Comparison of ENCODE assay signal across 24 mouse cellular contexts in genomic region chr17:83375848-83376247, GRCm38 (mm10).
"Had no signal": no experiment of that assay in that cellular context is flagged by ENCODE, and none has a peak within 500 bp of the region (broad histone marks: within the 10 kb centered on the region; RNA-seq: fewer than 3 reads in every experiment).

No protein-coding gene starts in this region.

- H3K27me3 ChIP-seq: heart, embryonic 13.5 days; heart, embryonic 15.5 days; hindbrain, embryonic 13.5 days; hindbrain, embryonic 15.5 days; limb, embryonic 13.5 days; liver, embryonic 13.5 days; liver, embryonic 15.5 days had no signal

- H3K27ac ChIP-seq: heart, adult 2 months; heart, embryonic 13.5 days; heart, embryonic 15.5 days; hindbrain, embryonic 13.5 days; hindbrain, embryonic 15.5 days; hindbrain, postnatal 0 days; left cerebral cortex, adult 2 months; limb, embryonic 13.5 days; liver, embryonic 13.5 days; liver, embryonic 15.5 days had no signal

- H3K4me3 ChIP-seq: heart, adult 2 months; heart, embryonic 13.5 days; heart, embryonic 15.5 days; hindbrain, embryonic 13.5 days; hindbrain, embryonic 15.5 days; layer of hippocampus, adult 2 months; left cerebral cortex, adult 2 months; limb, embryonic 13.5 days; liver, embryonic 13.5 days; liver, embryonic 15.5 days had no signal

- H3K36me3 ChIP-seq: heart, embryonic 15.5 days; hindbrain, embryonic 13.5 days; hindbrain, embryonic 15.5 days; limb, embryonic 13.5 days; liver, embryonic 13.5 days; liver, embryonic 15.5 days had no signal

- DNase-seq: forebrain, postnatal 0 days; gastrocnemius, postnatal 14 days; gastrocnemius, postnatal 36 days; heart, adult 11 months; heart, adult 2 months; heart, postnatal 14 days; heart, postnatal 36 days; kidney, adult 18-20 months; kidney, postnatal 10 days; kidney, postnatal 25 days; kidney, postnatal 4 days; liver; liver, embryonic 13.5 days had no signal

- H3K9me3 ChIP-seq: heart, embryonic 13.5 days; heart, embryonic 15.5 days; hindbrain, embryonic 13.5 days; hindbrain, embryonic 15.5 days; limb, embryonic 13.5 days; liver, embryonic 13.5 days; liver, embryonic 15.5 days had no signal

- H3K4me2 ChIP-seq: heart, embryonic 11.5 days; heart, embryonic 13.5 days; heart, embryonic 15.5 days; hindbrain, embryonic 13.5 days; hindbrain, embryonic 15.5 days; limb, embryonic 13.5 days; liver, embryonic 11.5 days; liver, embryonic 13.5 days; liver, embryonic 15.5 days had no signal

- ATAC-seq: forebrain, postnatal 0 days; hindbrain, postnatal 0 days had no signal

- H3K4me1 ChIP-seq: liver, embryonic 15.5 days had no signal

- H3K9ac ChIP-seq: forebrain, postnatal 0 days; heart, embryonic 13.5 days; heart, embryonic 15.5 days; hindbrain, embryonic 13.5 days; hindbrain, embryonic 15.5 days; limb, embryonic 13.5 days; liver, embryonic 13.5 days; liver, embryonic 15.5 days had no signal
